Mouse (Mus musculus): ENCODE data around the gene Asb15.

- no peak for TF ChIP-seq POLR2A (IDR thresholded peaks at IDR 0.05; ENCODE audit: borderline replicate concordance, extremely low read depth, insufficient read depth, insufficient read length, poor library complexity, severe bottlenecking)
- no peak for TF ChIP-seq CTCF (IDR thresholded peaks at IDR 0.05; ENCODE audit: borderline replicate concordance, extremely low read depth, insufficient read depth, insufficient read length)
Observed at GRCm38 (mm10) chr6:24530711-24531420, 2.9 kb downstream of the Asb15 start.
